Mouse (Mus musculus): ENCODE results near the gene Paf1. TPM values are rescaled to one million over a fixed set of nuclear protein-coding genes. Genes with fewer than 3 reads are reported as not detected.

Paf1 gene
- 99.8 and 103 TPM in 2 replicates for polyA plus RNA-seq (2015; fragmentation: Nextera tagmentation; extraction: Ambion mirVana)

DNA sequence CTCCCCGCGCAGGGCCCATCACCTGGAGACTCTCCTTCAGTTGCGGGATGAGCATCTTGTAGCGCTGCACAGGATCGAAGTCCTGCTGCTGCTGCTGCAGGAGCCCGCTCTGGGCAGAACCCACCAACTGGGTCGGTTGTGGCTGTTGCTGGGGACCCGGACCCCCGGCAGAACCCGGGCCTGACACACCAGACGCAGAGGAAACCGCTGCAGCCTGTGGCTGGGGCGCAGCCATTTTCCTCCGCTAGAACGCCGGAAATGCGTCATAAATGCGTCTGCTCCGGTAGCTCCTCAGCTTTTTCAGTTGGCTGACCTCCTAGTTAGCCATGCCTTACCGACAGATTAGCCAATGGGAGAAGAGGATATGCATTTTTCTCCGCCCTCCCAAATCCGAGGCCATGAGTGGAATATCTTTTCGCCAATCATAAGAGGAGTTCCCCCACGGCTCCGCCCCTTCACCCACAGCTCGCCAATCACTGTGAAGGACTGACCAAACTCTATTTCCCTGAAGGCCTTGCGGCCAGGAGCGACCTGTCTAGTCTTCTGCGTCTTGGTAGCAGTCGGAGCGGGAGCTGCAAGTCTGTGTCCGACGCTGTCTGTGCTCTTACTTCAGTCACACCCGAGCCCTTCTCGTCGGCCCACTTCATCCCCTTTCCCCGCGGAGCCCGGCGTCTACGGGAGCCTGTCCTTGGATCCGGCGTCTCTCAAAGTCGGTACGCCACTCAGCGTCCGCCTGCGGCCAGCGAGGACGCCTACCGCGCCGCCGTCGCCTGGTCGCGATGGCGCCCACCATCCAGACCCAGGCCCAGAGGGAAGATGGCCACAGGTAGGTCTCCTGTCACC is at the start of gene Paf1, which contains the start of gene Med29:
Gene Paf1 (plus strand): TSS at position 523 of the 843 bp plus-strand sequence.
Gene Med29 (minus strand): TSS at position 280 of the 843 bp plus-strand sequence.
- peak; percentile 99 for ATAC-seq (ENCODE audit: low read depth)
- H3K4me3 ChIP-seq, result peak within 1 kb of the TSS; percentile 85

DNA sequence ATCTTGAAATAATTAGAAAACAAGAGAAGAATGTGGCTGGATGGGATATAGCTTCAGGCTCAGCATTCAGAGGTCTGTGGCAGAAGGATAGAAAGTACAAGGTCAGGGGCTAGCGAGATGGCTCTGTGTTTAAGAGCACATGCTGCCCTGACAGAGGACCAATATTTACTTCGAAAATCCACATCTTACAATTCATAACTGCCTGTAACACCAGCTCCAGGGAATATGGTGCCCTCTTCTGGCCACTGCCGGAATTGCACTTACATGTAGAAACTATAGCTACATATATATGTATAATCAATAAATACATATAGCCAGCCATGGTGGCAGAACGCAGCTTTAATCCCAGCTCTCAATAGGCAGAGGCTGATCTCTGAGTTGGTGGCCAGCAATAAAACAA is 48.1 kb upstream of the Paf1 start:
- H3K4me1 ChIP-seq (replicated peaks), result peaks cover 3% of the 10 kb centered on the region
- H3K36me3 ChIP-seq, result no peaks in the 10 kb centered on the region
- H3K4me2 ChIP-seq, result no peak overlapping the region
- no peak for ATAC-seq (ENCODE audit: low read depth)
- H3K4me3 ChIP-seq, result no peak overlapping the region
- no peaks in the 10 kb centered on the region for H3K9me3 ChIP-seq
- 7% methylated on average over 4 of the region's 4 CpGs for WGBS
- no peak overlapping the region for H3K9ac ChIP-seq
- no peaks in the 10 kb centered on the region for H3K27me3 ChIP-seq
- no peak overlapping the region for H3K27ac ChIP-seq (replicated peaks)

More for the DNA sequence above, at the start of gene Paf1, which contains the start of gene Med29:
- H3K4me1 ChIP-seq (replicated peaks), result peaks cover 26% of the 10 kb centered on the region
- H3K27me3 ChIP-seq, result no peaks in the 10 kb centered on the region
- no peaks in the 10 kb centered on the region for H3K9me3 ChIP-seq
- H3K27ac ChIP-seq (replicated peaks), result peak within 1 kb of the TSS; percentile 79
- H3K4me2 ChIP-seq, result peak within 1 kb of the TSS; percentile 96
- peak within 1 kb of the TSS; percentile 91 for H3K9ac ChIP-seq
- under 1% methylated on average over 58 of the region's 58 CpGs for WGBS
- H3K36me3 ChIP-seq, result peaks cover 63% of the 10 kb centered on the region

DNA sequence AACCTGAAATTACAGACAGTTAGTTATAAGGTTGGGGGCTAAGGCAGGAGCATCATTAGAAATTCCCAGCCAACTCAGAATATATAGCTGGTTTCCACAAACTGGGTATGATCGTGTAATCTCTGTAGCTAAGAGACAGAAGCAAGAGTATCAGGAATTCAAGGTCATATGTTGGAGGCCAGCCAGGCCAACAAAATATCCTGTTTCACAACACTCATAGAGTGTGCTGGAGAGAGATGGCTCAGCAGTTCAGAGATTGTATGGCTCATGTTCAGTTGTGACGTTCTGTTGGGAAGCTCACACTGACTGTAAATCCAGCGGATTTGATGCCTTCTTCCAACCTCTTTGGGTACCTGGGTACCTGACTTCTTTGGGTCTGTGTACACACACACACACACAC is 45.0 kb upstream of the Paf1 start:
- Histone ChIP-seq H3K4me1 (replicated peaks) (peaks cover 20% of the 10 kb centered on the region), H3K27ac (replicated peaks) (no peak overlapping the region), H3K4me3 (no peak overlapping the region), H3K4me2 (no peak overlapping the region), H3K36me3 (peaks cover 11% of the 10 kb centered on the region), H3K9ac (no peak overlapping the region), H3K9me3 (no peaks in the 10 kb centered on the region), H3K27me3 (no peaks in the 10 kb centered on the region)
- 73% methylated on average over 3 of the region's 3 CpGs for WGBS
- no peak for ATAC-seq (ENCODE audit: low read depth)

DNA sequence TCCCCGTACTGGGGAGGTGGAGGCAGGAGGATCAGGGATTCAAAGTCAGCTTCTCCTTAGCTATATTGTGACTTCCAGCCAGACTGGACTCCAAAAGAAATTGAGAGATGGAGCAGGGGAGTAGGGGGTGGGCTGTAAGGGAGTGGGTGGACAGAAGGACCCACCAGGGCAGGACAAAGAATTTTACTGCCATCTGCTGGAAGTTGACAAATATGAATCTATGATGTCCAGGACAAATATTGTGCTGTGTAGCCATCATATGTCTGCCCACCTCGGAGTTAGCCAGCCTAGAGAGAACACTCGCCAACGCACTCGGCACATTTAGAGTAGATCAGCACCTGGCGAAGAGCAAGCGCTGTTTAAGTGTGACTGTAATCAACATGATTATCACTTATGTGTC is 44.1 kb upstream of the Paf1 start:
- H3K9ac ChIP-seq, result no peak overlapping the region
- no peak overlapping the region for H3K27ac ChIP-seq (replicated peaks)
- no peaks in the 10 kb centered on the region for H3K27me3 ChIP-seq

DNA sequence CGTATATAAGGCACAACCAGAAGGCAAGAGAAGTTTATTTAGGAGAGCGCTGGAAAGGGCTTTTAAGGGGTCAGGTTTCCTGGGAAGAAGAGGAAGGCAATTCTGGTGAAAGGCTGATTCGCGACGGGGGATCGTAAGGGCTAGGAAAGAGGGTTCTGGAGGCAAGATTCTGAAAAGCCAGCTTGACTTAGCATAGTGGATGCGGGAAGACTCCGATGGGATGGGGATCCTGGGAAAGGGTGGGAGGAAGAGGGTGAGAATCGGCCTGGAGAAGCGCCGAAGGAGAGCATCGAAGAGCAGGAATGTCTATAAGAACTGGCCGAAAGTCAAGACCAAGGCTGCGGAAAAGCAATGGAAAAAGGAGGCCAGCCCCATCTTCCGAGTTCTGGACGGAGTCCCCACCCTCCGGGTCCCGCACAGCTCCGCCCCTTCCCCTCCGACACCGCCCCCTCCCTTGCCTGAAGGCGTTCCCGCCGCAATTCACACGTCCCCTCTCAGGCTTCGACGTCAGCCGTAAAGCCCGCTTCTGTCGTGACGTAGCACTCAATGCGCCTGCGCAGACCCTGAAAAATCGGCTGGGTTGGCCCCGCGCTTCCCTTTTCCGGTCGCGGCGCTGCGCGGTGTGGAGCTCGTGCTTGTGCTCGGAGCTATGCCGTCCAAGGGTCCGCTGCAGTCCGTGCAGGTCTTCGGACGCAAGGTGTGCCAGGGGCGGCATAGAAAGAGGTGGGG is 42.4 kb upstream of the Paf1 start, which contains the start of gene Rps16:
Gene Rps16 (plus strand): TSS at position 498 of the 729 bp plus-strand sequence.
- Histone ChIP-seq H3K4me3 (peak within 1 kb of the TSS; percentile 67), H3K9me3 (no peaks in the 10 kb centered on the region), H3K27ac (replicated peaks) (peak within 1 kb of the TSS; percentile 92), H3K27me3 (no peaks in the 10 kb centered on the region), H3K9ac (peak within 1 kb of the TSS; percentile 95), H3K4me2 (peak within 1 kb of the TSS; percentile 93), H3K4me1 (replicated peaks) (peaks cover 20% of the 10 kb centered on the region), H3K36me3 (peaks cover 36% of the 10 kb centered on the region)
- ATAC-seq (ENCODE audit: low read depth), result peak; percentile 94
- under 1% methylated on average over 50 of the region's 50 CpGs for WGBS

More for the DNA sequence above, 44.1 kb upstream of the Paf1 start:
- peaks cover 20% of the 10 kb centered on the region for H3K4me1 ChIP-seq (replicated peaks)
- WGBS, result 87% methylated on average over 7 of the region's 7 CpGs
- no peak for ATAC-seq (ENCODE audit: low read depth)
- H3K4me2 ChIP-seq, result no peak overlapping the region
- no peak overlapping the region for H3K4me3 ChIP-seq
- peaks cover 19% of the 10 kb centered on the region for H3K36me3 ChIP-seq
- no peaks in the 10 kb centered on the region for H3K9me3 ChIP-seq

DNA sequence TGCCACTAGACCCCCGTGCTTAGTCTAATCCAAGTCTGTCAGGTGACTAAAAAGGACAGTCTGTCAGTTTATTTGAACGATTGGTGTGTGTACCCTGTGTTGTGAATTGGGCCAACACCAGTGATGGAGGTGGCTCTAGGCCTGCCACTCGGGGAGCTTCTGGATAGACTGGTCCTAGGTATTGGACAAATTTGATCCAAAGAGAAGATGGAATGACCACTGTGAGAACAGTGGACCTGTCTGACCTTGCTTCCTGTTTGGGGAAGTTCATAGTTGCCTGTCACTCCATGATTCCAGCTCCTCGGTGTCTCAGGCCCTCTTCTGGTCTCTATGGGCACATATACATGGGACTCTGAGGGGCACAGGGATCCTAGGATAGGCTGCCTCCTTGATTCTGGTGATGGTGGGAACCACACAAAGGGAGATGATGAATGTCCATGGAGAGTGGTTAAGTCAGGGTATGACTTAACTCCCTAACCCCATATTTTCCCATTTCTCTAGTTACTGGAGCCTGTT is 41.0 kb upstream of the Paf1 start:
- H3K4me1 ChIP-seq (replicated peaks), result peaks cover 22% of the 10 kb centered on the region
- H3K4me3 ChIP-seq, result peak overlapping the region; percentile 67
- H3K27me3 ChIP-seq, result no peaks in the 10 kb centered on the region
- 46% methylated on average over 4 of the region's 4 CpGs for WGBS
- peak overlapping the region; percentile 95 for H3K9ac ChIP-seq
- no peaks in the 10 kb centered on the region for H3K9me3 ChIP-seq
- peak overlapping the region; percentile 93 for H3K4me2 ChIP-seq
- no peak overlapping the region for H3K27ac ChIP-seq (replicated peaks)
- no peak for ATAC-seq (ENCODE audit: low read depth)
- H3K36me3 ChIP-seq, result peaks cover 37% of the 10 kb centered on the region

DNA sequence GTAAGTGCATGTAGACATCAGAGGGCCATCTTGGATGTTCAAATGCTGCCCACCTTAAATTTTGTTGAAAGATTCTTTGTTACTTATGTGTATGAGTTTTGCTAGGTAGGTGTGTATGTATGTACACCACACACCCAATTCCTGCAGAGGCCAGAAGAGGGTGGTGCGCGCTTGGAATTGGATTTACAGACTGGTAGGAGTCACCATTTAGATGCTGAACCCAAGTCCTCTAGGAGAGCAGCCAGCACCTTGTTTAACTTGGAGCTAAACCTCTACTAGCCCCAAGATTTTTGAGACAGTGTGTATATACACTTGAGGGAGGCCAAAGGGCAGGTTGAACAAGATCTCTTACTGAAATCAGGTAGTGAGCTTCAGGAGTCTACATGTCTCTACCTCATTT is 39.5 kb upstream of the Paf1 start:
- WGBS, result 97% methylated on average over 2 of the region's 2 CpGs
- H3K9me3 ChIP-seq, result no peaks in the 10 kb centered on the region
- no peak overlapping the region for H3K27ac ChIP-seq (replicated peaks)
- ATAC-seq (ENCODE audit: low read depth), result no peak
- H3K27me3 ChIP-seq, result no peaks in the 10 kb centered on the region
- H3K36me3 ChIP-seq, result peaks cover 37% of the 10 kb centered on the region
- no peak overlapping the region for H3K9ac ChIP-seq
- H3K4me2 ChIP-seq, result no peak overlapping the region
- H3K4me3 ChIP-seq, result no peak overlapping the region
- peaks cover 35% of the 10 kb centered on the region for H3K4me1 ChIP-seq (replicated peaks)

DNA sequence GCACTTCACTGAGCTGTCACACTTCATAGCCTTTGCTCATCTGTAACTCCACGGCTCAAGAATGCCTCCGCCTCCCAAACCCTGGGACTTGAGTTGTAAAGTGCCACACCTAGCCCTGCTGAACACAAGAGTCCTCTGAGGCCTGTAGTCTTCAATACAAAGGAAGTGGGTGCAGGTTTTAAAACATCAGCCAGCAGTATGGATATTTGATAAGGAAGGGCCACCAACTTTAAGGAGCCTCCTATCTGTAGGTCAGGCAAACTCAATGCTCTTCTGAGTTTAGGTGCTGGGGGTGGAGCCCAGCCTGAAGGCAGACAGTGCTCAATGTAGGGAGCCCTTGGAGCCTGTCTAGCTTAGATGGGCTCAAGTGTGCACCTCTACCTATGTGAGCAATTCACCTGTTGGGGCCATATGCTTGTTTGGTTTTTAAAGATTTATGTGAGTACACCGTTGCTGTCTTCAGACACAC is 38.6 kb upstream of the Paf1 start:
- 85% methylated on average over 3 of the region's 3 CpGs for WGBS
- no peaks in the 10 kb centered on the region for H3K27me3 ChIP-seq
- H3K4me2 ChIP-seq, result no peak overlapping the region
- H3K9me3 ChIP-seq, result no peaks in the 10 kb centered on the region
- no peak for ATAC-seq (ENCODE audit: low read depth)
- peaks cover 43% of the 10 kb centered on the region for H3K4me1 ChIP-seq (replicated peaks)
- H3K4me3 ChIP-seq, result no peak overlapping the region
- H3K36me3 ChIP-seq, result peaks cover 41% of the 10 kb centered on the region
- no peak overlapping the region for H3K27ac ChIP-seq (replicated peaks)
- H3K9ac ChIP-seq, result no peak overlapping the region

DNA sequence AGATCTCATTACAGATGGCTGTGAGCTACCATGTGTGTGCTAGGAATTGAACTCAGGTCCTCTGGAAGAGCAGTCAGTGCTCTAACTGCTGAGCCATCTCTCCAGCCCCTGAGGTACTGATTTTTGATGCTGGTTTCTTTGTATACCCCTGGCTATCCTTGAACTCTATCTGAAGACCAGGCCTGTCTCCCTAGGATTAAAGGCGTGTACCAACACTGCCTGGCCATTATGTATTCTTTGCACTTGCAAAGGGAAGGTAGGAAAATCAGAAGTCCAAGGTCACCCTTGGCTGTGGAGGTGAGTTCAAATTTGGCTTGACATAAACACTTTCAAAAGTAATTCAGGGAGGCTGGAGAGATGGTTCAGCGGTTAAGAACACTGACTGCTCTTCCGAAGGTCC is 38.2 kb upstream of the Paf1 start:
- 91% methylated on average over 3 of the region's 3 CpGs for WGBS
- H3K9ac ChIP-seq, result no peak overlapping the region
- no peak overlapping the region for H3K27ac ChIP-seq (replicated peaks)
- peaks cover 41% of the 10 kb centered on the region for H3K4me1 ChIP-seq (replicated peaks)
- no peaks in the 10 kb centered on the region for H3K9me3 ChIP-seq
- H3K27me3 ChIP-seq, result no peaks in the 10 kb centered on the region
- no peak overlapping the region for H3K4me3 ChIP-seq
- no peak overlapping the region for H3K4me2 ChIP-seq
- H3K36me3 ChIP-seq, result peaks cover 45% of the 10 kb centered on the region
- ATAC-seq (ENCODE audit: low read depth), result no peak

DNA sequence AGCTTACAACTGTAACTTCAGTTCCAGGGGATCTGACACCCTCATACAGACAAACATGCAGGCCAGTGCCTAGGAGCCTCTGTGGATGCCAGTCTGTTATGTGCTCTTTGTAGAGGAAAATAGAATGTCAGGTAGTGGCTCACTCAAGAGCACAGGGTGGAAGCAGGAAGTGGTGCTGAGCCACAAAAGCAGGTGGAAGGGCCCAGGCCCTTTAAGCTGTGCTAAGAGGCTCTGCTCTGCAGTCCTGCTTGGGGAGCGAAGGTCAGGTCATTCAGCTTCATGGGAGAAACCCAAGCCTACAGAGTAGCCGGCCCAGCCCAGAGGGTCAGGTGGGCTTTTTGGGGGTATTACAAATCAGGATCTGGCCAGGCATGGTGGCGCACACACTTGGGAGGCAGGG is 37.5 kb upstream of the Paf1 start:
- peaks cover 52% of the 10 kb centered on the region for H3K36me3 ChIP-seq
- no peak overlapping the region for H3K9ac ChIP-seq
- peaks cover 36% of the 10 kb centered on the region for H3K4me1 ChIP-seq (replicated peaks)
- 92% methylated on average over 3 of the region's 3 CpGs for WGBS
- no peak overlapping the region for H3K4me3 ChIP-seq
- H3K27me3 ChIP-seq, result no peaks in the 10 kb centered on the region
- no peaks in the 10 kb centered on the region for H3K9me3 ChIP-seq
- no peak for ATAC-seq (ENCODE audit: low read depth)
- H3K27ac ChIP-seq (replicated peaks), result no peak overlapping the region
- no peak overlapping the region for H3K4me2 ChIP-seq

DNA sequence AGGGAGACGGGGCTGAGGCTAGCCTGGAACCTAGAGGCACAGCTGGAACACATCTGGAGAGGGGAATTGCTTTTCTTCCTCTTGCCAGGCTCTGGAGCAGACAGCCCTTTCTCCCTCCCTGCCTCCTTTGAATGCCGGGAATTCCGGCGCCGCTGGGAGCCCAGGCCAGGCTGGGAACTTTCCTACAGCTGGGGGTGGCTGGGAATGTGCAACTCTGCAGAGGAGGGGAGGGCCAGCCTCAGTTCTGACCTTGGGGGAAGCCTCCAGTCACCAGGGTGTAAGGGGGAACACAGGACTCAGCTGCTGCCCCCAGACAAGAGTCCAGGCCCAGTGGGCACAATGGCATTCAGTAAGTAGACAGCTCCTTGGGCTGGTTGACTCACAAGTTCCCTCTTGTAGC is 35.8 kb upstream of the Paf1 start:
- 0 out of 2 replicates have a peak overlapping the region, but pooled peaks have one; percentile 10 for H3K9ac ChIP-seq
- peaks cover 26% of the 10 kb centered on the region for H3K4me1 ChIP-seq (replicated peaks)
- H3K9me3 ChIP-seq, result no peaks in the 10 kb centered on the region
- peak overlapping the region; percentile 34; the same call in 1 of the 2 replicates for H3K27ac ChIP-seq (replicated peaks)
- WGBS, result 2% methylated on average over 5 of the region's 5 CpGs
- H3K4me2 ChIP-seq, result no peak overlapping the region
- H3K4me3 ChIP-seq, result no peak overlapping the region
- peaks cover 65% of the 10 kb centered on the region for H3K36me3 ChIP-seq
- ATAC-seq (ENCODE audit: low read depth), result peak; percentile 37; the same call in 1 of the 2 replicates
- H3K27me3 ChIP-seq, result no peaks in the 10 kb centered on the region

DNA sequence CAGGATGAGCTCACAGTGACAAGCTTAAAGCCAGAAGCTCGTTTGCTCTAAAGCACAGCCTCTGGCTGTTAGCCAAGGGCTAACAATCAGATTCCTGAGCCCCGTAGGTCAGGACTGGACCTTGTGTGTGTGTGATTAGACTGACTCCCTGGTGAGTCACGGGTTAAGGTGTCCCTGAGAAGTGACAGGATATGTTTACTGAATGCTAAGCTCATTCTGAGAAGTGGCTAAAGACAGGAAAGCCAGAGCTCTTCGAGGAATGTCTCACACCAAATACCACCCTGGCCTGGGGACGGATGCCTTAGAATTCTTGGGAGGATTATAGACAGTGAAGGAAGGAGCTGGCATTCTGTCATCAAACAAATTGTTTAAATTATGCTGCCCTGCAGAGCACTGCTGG is 34.8 kb upstream of the Paf1 start:
- H3K27me3 ChIP-seq, result no peaks in the 10 kb centered on the region
- H3K9me3 ChIP-seq, result no peaks in the 10 kb centered on the region
- H3K36me3 ChIP-seq, result peaks cover 66% of the 10 kb centered on the region
- WGBS, result 25% methylated on average over 5 of the region's 5 CpGs
- H3K4me3 ChIP-seq, result no peak overlapping the region
- peaks cover 24% of the 10 kb centered on the region for H3K4me1 ChIP-seq (replicated peaks)
- H3K9ac ChIP-seq, result peak overlapping the region; percentile 14; the same call in 1 of the 2 replicates
- no peak overlapping the region for H3K4me2 ChIP-seq
- no peak for ATAC-seq (ENCODE audit: low read depth)
- H3K27ac ChIP-seq (replicated peaks), result 0 out of 2 replicates have a peak overlapping the region, but pooled peaks have one; percentile 52
